Mouse (Mus musculus) T-helper 17 cell (primary cell): ENCODE measurements at regions not wholly inside any gene's neighbourhood (a gene's known extent, or its start where the extent isn't known, plus 50 kb on each side); places are given as distances from the start of the nearest gene placed in this dataset.

ENCODE experiments used
- in situ Hi-C, 2 experiments: fragments of 300-600 bp; cut with MboI, MseI; formaldehyde crosslinking; loops; 1 replicate in 1 of 2; 2 replicates in 1 of 2; pipeline ENCODE4 v1.15.1; 2025; ENCODE audit warnings: high pct_unique_total_duplicates in 2 of 2

- in situ Hi-C loops = loop anchor here in 1 of 2 experiments (5.0 kb wide), 1 partner anchor 50 kb away; no protein-coding TSS in a partner anchor
Measured at GRCm38 (mm10) chr10:21672171-21672570, 79.2 kb downstream of the 1700020N01Rik start.

GRCm38 (mm10) chr10:21672666-21673065 is 79.7 kb downstream of the 1700020N01Rik start:
- in situ Hi-C loops = loop anchor here in 1 of 2 experiments (5.0 kb wide), 1 partner anchor 50 kb away; no protein-coding TSS in a partner anchor

- in situ Hi-C loops = loop anchor here in 1 of 2 experiments (5.0 kb wide), 1 partner anchor 52 kb away; no protein-coding TSS in a partner anchor
Measured at GRCm38 (mm10) chr10:21673831-21674230, 80.9 kb downstream of the 1700020N01Rik start.

GRCm38 (mm10) chr10:21675786-21676185 is 82.8 kb downstream of the 1700020N01Rik start:
- in situ Hi-C loops = loop anchor here in 1 of 2 experiments (5.0 kb wide), 1 partner anchor 222 kb away; no protein-coding TSS in a partner anchor

GRCm38 (mm10) chr10:21677911-21678310 is 85.0 kb downstream of the 1700020N01Rik start:
- in situ Hi-C loops = loop anchor here in 1 of 2 experiments (5.0 kb wide), 1 partner anchor 219 kb away; no protein-coding TSS in a partner anchor

- in situ Hi-C loops = loop anchor here in 1 of 2 experiments (5.0 kb wide), 1 partner anchor 219 kb away; no protein-coding TSS in a partner anchor
Measured at GRCm38 (mm10) chr10:21678372-21678771, 85.4 kb downstream of the 1700020N01Rik start.

GRCm38 (mm10) chr10:21678811-21679451 is 86.0 kb downstream of the 1700020N01Rik start:
- in situ Hi-C loops = loop anchor here in 1 of 2 experiments (5.0 kb wide), 1 partner anchor 218 kb away; no protein-coding TSS in a partner anchor

GRCm38 (mm10) chr10:21680789-21681188 is 87.8 kb downstream of the 1700020N01Rik start:
- in situ Hi-C loops = no loop called here

GRCm38 (mm10) chr10:21684286-21685013 is 91.5 kb downstream of the 1700020N01Rik start:
- in situ Hi-C loops = no loop called here

GRCm38 (mm10) chr10:21685122-21685798 is 92.3 kb downstream of the 1700020N01Rik start:
- in situ Hi-C loops = no loop called here

- in situ Hi-C loops = no loop called here
Measured at GRCm38 (mm10) chr10:21686060-21686459, 93.1 kb downstream of the 1700020N01Rik start.

- in situ Hi-C loops = no loop called here
Measured at GRCm38 (mm10) chr10:21687484-21687883, 94.5 kb downstream of the 1700020N01Rik start.

- in situ Hi-C loops = no loop called here
Measured at GRCm38 (mm10) chr10:21688513-21688912, 95.6 kb downstream of the 1700020N01Rik start.

- in situ Hi-C loops = loop anchor here in 1 of 2 experiments (10.0 kb wide), 1 partner anchor 1025 kb away; no protein-coding TSS in a partner anchor
Measured at GRCm38 (mm10) chr10:21689847-21690269, 96.9 kb downstream of the 1700020N01Rik start.

- in situ Hi-C loops = loop anchor here in 1 of 2 experiments (10.0 kb wide), 1 partner anchor 1020 kb away; no protein-coding TSS in a partner anchor
Measured at GRCm38 (mm10) chr10:21695185-21695584, 102.2 kb downstream of the 1700020N01Rik start.

GRCm38 (mm10) chr10:21696671-21697070 is 103.7 kb downstream of the 1700020N01Rik start:
- in situ Hi-C loops = loop anchor here in 1 of 2 experiments (10.0 kb wide), 1 partner anchor 1018 kb away; no protein-coding TSS in a partner anchor

GRCm38 (mm10) chr10:21701580-21701979 is 108.6 kb downstream of the 1700020N01Rik start:
- in situ Hi-C loops = no loop called here

GRCm38 (mm10) chr10:21702134-21702533 is 109.2 kb downstream of the 1700020N01Rik start:
- in situ Hi-C loops = no loop called here

- in situ Hi-C loops = no loop called here
Measured at GRCm38 (mm10) chr10:21711866-21712265, 118.9 kb downstream of the 1700020N01Rik start.

- in situ Hi-C loops = no loop called here
Measured at GRCm38 (mm10) chr10:21712828-21713227, 119.9 kb downstream of the 1700020N01Rik start.

- in situ Hi-C loops = no loop called here
Measured at GRCm38 (mm10) chr10:21715436-21715835, 122.5 kb downstream of the 1700020N01Rik start.
